Mouse (Mus musculus): ENCODE data around the gene Slc30a7. TPM values are rescaled to one million over a fixed set of nuclear protein-coding genes. Genes with fewer than 3 reads are reported as not detected.

The Slc30a7 gene
- total RNA-seq, 2 experiments from 2014 or later, result 9.2 to 12.8 TPM

GRCm38 (mm10) chr3:115898354-115898948, 108.8 kb downstream of the Slc30a7 start:
- no peak for ATAC-seq (replicated peaks; ENCODE audit: low FRiP score, low TSS enrichment, poor library complexity, severe bottlenecking)

DNA sequence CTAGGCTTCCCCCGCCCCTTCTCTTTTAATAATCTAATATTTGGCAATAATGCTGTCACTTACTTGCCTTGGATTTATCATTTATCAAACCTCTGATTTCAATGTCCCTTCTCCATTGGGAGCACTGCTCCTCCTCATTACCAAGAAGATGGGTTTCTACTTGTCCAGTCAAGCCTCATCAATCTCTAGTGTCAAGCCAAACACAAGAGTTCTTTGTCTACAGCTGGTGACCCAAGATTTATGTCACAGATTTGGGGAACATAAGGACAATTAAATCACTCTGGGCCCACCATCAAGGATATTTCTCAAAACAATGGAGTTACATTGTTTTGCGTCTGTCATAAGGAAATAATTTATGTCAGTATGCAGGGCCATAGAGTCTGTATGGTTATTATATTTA, 114.0 kb downstream of the Slc30a7 start:
- no peak for ATAC-seq (replicated peaks; ENCODE audit: low FRiP score, low TSS enrichment, poor library complexity, severe bottlenecking)

- peak; percentile 43 for ATAC-seq (replicated peaks; ENCODE audit: low FRiP score, low TSS enrichment, poor library complexity, severe bottlenecking)
Measured at GRCm38 (mm10) chr3:115892341-115892740, 114.9 kb downstream of the Slc30a7 start.

Other genes with a start within 250 kb of the Slc30a7 start
- gene Dph5, start 119.6 kb downstream of the Slc30a7 start, total RNA-seq (2014; fragmentation: Nextera tagmentation), result 65.6 and 66.4 TPM in 2 replicates
- gene Dph5, start 119.6 kb downstream of the Slc30a7 start, total RNA-seq (2017), result 85.9 and 94.3 TPM in 2 replicates
- 2.9 and 6.0 TPM in 2 replicates for gene Extl2, start 56 bp upstream of the Slc30a7 start, total RNA-seq (2014; fragmentation: Nextera tagmentation)
- 8.1 and 15.2 TPM in 2 replicates for gene Extl2, start 56 bp upstream of the Slc30a7 start, total RNA-seq (2017)
- gene Vcam1, start 122.3 kb upstream of the Slc30a7 start, total RNA-seq (2014; fragmentation: Nextera tagmentation), result not detected in 2 replicates
- 0.33 and 0.72 TPM in 2 replicates for gene Vcam1, start 122.3 kb upstream of the Slc30a7 start, total RNA-seq (2017)
- gene Gpr88, start 246.1 kb upstream of the Slc30a7 start, total RNA-seq (2014; fragmentation: Nextera tagmentation), result not detected in 2 replicates
- not detected in 2 replicates for gene Gpr88, start 246.1 kb upstream of the Slc30a7 start, total RNA-seq (2017)